Mouse (Mus musculus): Measurements from ENCODE around the gene Ptbp1. TPM values are rescaled to one million over a fixed set of nuclear protein-coding genes. Genes with fewer than 3 reads are reported as not detected.

The Ptbp1 gene
- polyA plus RNA-seq, 2 experiments = 84.5 to 126 TPM

GRCm38 (mm10) chr10:79817111-79817510, 37.1 kb upstream of the Ptbp1 start:
- Histone ChIP-seq H3K27me3 (ENCODE audit: control insufficient read depth, insufficient read depth, low read length) (no peaks in the 10 kb centered on the region), H3K36me3 (replicated peaks; ENCODE audit: control insufficient read depth, insufficient read depth, low read depth) (no peaks in the 10 kb centered on the region), H3K4me2 (ENCODE audit: low read depth) (no peak overlapping the region), H3K9ac (replicated peaks) (no peak overlapping the region), H3K4me3 (ENCODE audit: insufficient read depth in 1 of 2, low read depth in 2 of 2, low read length in 2 of 2) (no peak overlapping the region), H3K4me1 (replicated peaks; ENCODE audit: control insufficient read depth in 2 of 2, insufficient read depth in 2 of 2, low read length in 1 of 2) (no peaks in the 10 kb centered on the region), H3K27ac (no peak overlapping the region), H3K9me3 (ENCODE audit: control insufficient read depth, low read length) (no peaks in the 10 kb centered on the region)
- DNase-seq (ENCODE audit: low read depth in 3 of 3, low spot score in 3 of 3) (no peak), ATAC-seq (ENCODE audit: insufficient read depth) (no peak)
- 42% methylated on average over 2 of the region's 2 CpGs for WGBS (ENCODE audit: insufficient replicate concordance)
- TF ChIP-seq EP300 (IDR thresholded peaks at IDR 0.05; ENCODE audit: low read depth) = no peak
- peak; percentile 44; the same call in 1 of the 2 replicates for TF ChIP-seq CTCF (IDR thresholded peaks at IDR 0.05; ENCODE audit: low read depth)

- no peak overlapping the region for H3K4me2 ChIP-seq (ENCODE audit: low read depth)
- no peaks in the 10 kb centered on the region for H3K27me3 ChIP-seq (ENCODE audit: control insufficient read depth, insufficient read depth, low read length)
- no peak for ATAC-seq (ENCODE audit: insufficient read depth)
- no peaks in the 10 kb centered on the region for H3K4me1 ChIP-seq (replicated peaks; ENCODE audit: control insufficient read depth in 2 of 2, insufficient read depth in 2 of 2, low read length in 1 of 2)
- H3K36me3 ChIP-seq (replicated peaks; ENCODE audit: control insufficient read depth, insufficient read depth, low read depth) = no peaks in the 10 kb centered on the region
- no peak overlapping the region for H3K4me3 ChIP-seq (ENCODE audit: insufficient read depth in 1 of 2, low read depth in 2 of 2, low read length in 2 of 2)
- DNase-seq (ENCODE audit: low read depth in 3 of 3, low spot score in 3 of 3) = no peak
- TF ChIP-seq CTCF (IDR thresholded peaks at IDR 0.05; ENCODE audit: low read depth) = no peak
- no peak for TF ChIP-seq EP300 (IDR thresholded peaks at IDR 0.05; ENCODE audit: low read depth)
- H3K27ac ChIP-seq = no peak overlapping the region
- WGBS (ENCODE audit: insufficient replicate concordance) = 43% methylated on average over 4 of the region's 4 CpGs
- H3K9me3 ChIP-seq (ENCODE audit: control insufficient read depth, low read length) = no peaks in the 10 kb centered on the region
- no peak overlapping the region for H3K9ac ChIP-seq (replicated peaks)
Measured at GRCm38 (mm10) chr10:79818225-79818624, 36.0 kb upstream of the Ptbp1 start.

GRCm38 (mm10) chr10:79819606-79820005, 34.6 kb upstream of the Ptbp1 start:
- Histone ChIP-seq H3K4me2 (ENCODE audit: low read depth) (no peak overlapping the region), H3K9ac (replicated peaks) (no peak overlapping the region), H3K27ac (no peak overlapping the region), H3K4me3 (ENCODE audit: insufficient read depth in 1 of 2, low read depth in 2 of 2, low read length in 2 of 2) (no peak overlapping the region), H3K36me3 (replicated peaks; ENCODE audit: control insufficient read depth, insufficient read depth, low read depth) (no peaks in the 10 kb centered on the region), H3K4me1 (replicated peaks; ENCODE audit: control insufficient read depth in 2 of 2, insufficient read depth in 2 of 2, low read length in 1 of 2) (peaks cover 0 to 2% of the 10 kb centered on the region in 2 experiments; a peak in 1 of 4 replicates), H3K9me3 (ENCODE audit: control insufficient read depth, low read length) (no peaks in the 10 kb centered on the region), H3K27me3 (ENCODE audit: control insufficient read depth, insufficient read depth, low read length) (no peaks in the 10 kb centered on the region)
- TF ChIP-seq EP300 (IDR thresholded peaks at IDR 0.05; ENCODE audit: low read depth) = no peak
- TF ChIP-seq CTCF (IDR thresholded peaks at IDR 0.05; ENCODE audit: low read depth) = no peak
- no peak for DNase-seq (ENCODE audit: low read depth in 3 of 3, low spot score in 3 of 3)
- no peak for ATAC-seq (ENCODE audit: insufficient read depth)
- 76% methylated on average over 17 of the region's 17 CpGs for WGBS (ENCODE audit: insufficient replicate concordance)

GRCm38 (mm10) chr10:79820277-79820676, 34.0 kb upstream of the Ptbp1 start:
- 66% methylated on average over 8 of the region's 8 CpGs for WGBS (ENCODE audit: insufficient replicate concordance)
- DNase-seq (ENCODE audit: low read depth in 3 of 3, low spot score in 3 of 3) (no peak), ATAC-seq (ENCODE audit: insufficient read depth) (no peak)
- H3K27me3 ChIP-seq (ENCODE audit: control insufficient read depth, insufficient read depth, low read length) = no peaks in the 10 kb centered on the region
- H3K9me3 ChIP-seq (ENCODE audit: control insufficient read depth, low read length) = no peaks in the 10 kb centered on the region
- no peak overlapping the region for H3K9ac ChIP-seq (replicated peaks)
- H3K36me3 ChIP-seq (replicated peaks; ENCODE audit: control insufficient read depth, insufficient read depth, low read depth) = no peaks in the 10 kb centered on the region
- TF ChIP-seq EP300 (IDR thresholded peaks at IDR 0.05; ENCODE audit: low read depth) (no peak), CTCF (IDR thresholded peaks at IDR 0.05; ENCODE audit: low read depth) (no peak)
- no peak overlapping the region for H3K4me3 ChIP-seq (ENCODE audit: insufficient read depth in 1 of 2, low read depth in 2 of 2, low read length in 2 of 2)
- H3K27ac ChIP-seq = no peak overlapping the region
- no peak overlapping the region for H3K4me2 ChIP-seq (ENCODE audit: low read depth)
- peaks cover 0 to 3% of the 10 kb centered on the region in 2 experiments; a peak in 1 of 4 replicates for H3K4me1 ChIP-seq (replicated peaks; ENCODE audit: control insufficient read depth in 2 of 2, insufficient read depth in 2 of 2, low read length in 1 of 2)

- no peaks in the 10 kb centered on the region for H3K27me3 ChIP-seq (ENCODE audit: control insufficient read depth, insufficient read depth, low read length)
- H3K36me3 ChIP-seq (replicated peaks; ENCODE audit: control insufficient read depth, insufficient read depth, low read depth) = no peaks in the 10 kb centered on the region
- H3K27ac ChIP-seq = no peak within 1 kb of the TSS
- DNase-seq (ENCODE audit: low read depth in 3 of 3, low spot score in 3 of 3) (no peak), ATAC-seq (ENCODE audit: insufficient read depth) (no peak)
- no peak within 1 kb of the TSS for H3K4me3 ChIP-seq (ENCODE audit: insufficient read depth in 1 of 2, low read depth in 2 of 2, low read length in 2 of 2)
- no peak within 1 kb of the TSS for H3K4me2 ChIP-seq (ENCODE audit: low read depth)
- no peak within 1 kb of the TSS for H3K9ac ChIP-seq (replicated peaks)
- no peaks in the 10 kb centered on the region for H3K9me3 ChIP-seq (ENCODE audit: control insufficient read depth, low read length)
- WGBS (ENCODE audit: insufficient replicate concordance) = 62% methylated on average over 11 of the region's 11 CpGs
- no peak for TF ChIP-seq EP300 (IDR thresholded peaks at IDR 0.05; ENCODE audit: low read depth)
- TF ChIP-seq CTCF (IDR thresholded peaks at IDR 0.05; ENCODE audit: low read depth) = no peak
- peaks cover 0 to 3% of the 10 kb centered on the region in 2 experiments; a peak in 1 of 4 replicates for H3K4me1 ChIP-seq (replicated peaks; ENCODE audit: control insufficient read depth in 2 of 2, insufficient read depth in 2 of 2, low read length in 1 of 2)
Measured at GRCm38 (mm10) chr10:79820782-79821181, 33.4 kb upstream of the Ptbp1 start, which contains the start of gene Misp. Gene Misp, plus strand, starts transcription at chr10:79820989.

Data from liver, embryonic 14.5 days (tissue).